Mouse (Mus musculus): ENCODE data around the gene Cfap77. TPM values are rescaled to one million over a fixed set of nuclear protein-coding genes. Genes with fewer than 3 reads are reported as not detected.

Gene Cfap77
- polyA plus RNA-seq, 1 experiment: 0.12 TPM

GRCm38 (mm10) chr2:29076226-29076625, 21.4 kb upstream of the Cfap77 start:
- peaks cover 76% of the 10 kb centered on the region for H3K36me3 ChIP-seq (ENCODE audit: control insufficient read depth, insufficient read depth)
- no peak for TF ChIP-seq MAX (IDR thresholded peaks at IDR 0.05)
- TF ChIP-seq CTCF (IDR thresholded peaks at IDR 0.05; ENCODE audit: control insufficient read depth, insufficient read depth, insufficient read length): no peak
- no peak for TF ChIP-seq MYOD1 (IDR thresholded peaks at IDR 0.05; ENCODE audit: control insufficient read depth, insufficient read length, low read depth)
- TF ChIP-seq MYOG (IDR thresholded peaks at IDR 0.05; ENCODE audit: control insufficient read depth, extremely low read depth, insufficient read length): no peak
- no peak for TF ChIP-seq FOSL1 (IDR thresholded peaks at IDR 0.05; ENCODE audit: insufficient read depth, low read length, poor library complexity, severe bottlenecking)
- no peak for TF ChIP-seq CEBPB (IDR thresholded peaks at IDR 0.05; ENCODE audit: low read depth)
- TF ChIP-seq USF1 (IDR thresholded peaks at IDR 0.05; ENCODE audit: low read depth): no peak

DNA sequence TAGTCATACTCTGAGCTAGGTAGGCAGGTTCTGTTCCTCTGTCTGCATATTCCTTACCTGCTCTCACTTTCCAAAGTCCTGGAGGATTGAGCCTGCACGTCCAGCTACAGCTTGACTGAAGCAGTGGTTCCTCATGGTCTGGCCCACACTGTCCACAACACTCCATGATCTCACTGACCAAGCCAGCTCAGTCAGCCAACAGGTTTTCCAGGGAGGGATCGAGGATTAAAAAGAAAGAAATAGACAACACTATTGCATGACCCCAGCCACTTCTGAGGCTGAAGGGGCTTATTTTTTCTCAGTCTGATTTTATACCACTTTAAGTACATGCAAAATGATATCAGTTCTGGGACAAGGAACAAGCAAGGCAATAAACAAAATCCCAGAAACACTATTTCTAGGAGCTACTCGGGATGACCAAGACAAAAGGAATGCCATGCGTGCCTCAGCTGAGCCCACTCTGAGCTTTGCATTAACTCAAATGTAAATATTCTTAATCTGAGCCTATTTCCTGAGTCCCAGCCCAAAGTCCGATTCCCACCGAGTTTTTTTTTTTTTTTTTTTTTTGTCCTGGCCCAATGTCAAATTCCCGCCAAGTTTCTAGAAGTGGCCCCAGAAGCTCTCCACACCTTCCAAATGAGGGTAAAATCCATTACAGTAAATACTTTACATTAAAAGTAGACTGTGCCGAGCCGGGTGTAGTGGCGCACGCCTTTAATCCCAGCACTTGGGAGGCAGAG, 20.6 kb upstream of the Cfap77 start:
- Histone ChIP-seq H3K27me3 (ENCODE audit: control insufficient read depth, insufficient read depth, insufficient read length) (no peaks in the 10 kb centered on the region), H3K36me3 (ENCODE audit: control insufficient read depth, insufficient read depth) (peaks cover 76% of the 10 kb centered on the region)

More at GRCm38 (mm10) chr2:29076226-29076625, 21.4 kb upstream of the Cfap77 start:
- no peaks in the 10 kb centered on the region for H3K79me3 ChIP-seq (ENCODE audit: low read depth)
- H3ac ChIP-seq (ENCODE audit: control insufficient read depth, insufficient read length, low read depth): no peak overlapping the region
- H3K4me3 ChIP-seq (ENCODE audit: insufficient read depth, poor library complexity, severe bottlenecking): no peak overlapping the region
- H3K79me2 ChIP-seq (ENCODE audit: control insufficient read depth, insufficient read depth): no peaks in the 10 kb centered on the region
- no peaks in the 10 kb centered on the region for H3K27me3 ChIP-seq (ENCODE audit: control insufficient read depth, insufficient read depth, insufficient read length)

DNA sequence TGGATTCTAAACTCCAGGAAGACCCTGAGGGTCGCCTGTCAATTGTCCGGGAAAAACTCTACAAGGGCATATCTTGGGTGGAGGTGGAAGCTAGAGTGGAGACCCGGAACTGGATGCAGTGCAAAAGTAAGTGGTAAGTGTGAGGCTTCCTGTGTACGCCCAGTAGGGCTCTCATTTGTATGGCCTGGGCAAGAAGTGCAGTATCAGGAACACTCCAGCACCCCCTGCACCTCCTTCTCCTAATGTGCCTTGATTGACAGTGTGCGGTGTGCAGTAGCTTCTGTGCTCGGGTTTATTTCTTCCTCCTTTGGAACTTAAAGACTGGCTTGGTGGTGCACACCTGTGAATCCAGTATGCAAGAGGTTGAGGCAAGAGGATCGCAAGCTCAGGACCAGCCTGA, 19.8 kb upstream of the Cfap77 start:
- no peak overlapping the region for H3ac ChIP-seq (ENCODE audit: control insufficient read depth, insufficient read length, low read depth)
- TF ChIP-seq FOSL1 (IDR thresholded peaks at IDR 0.05; ENCODE audit: insufficient read depth, low read length, poor library complexity, severe bottlenecking) (no peak), MYOD1 (IDR thresholded peaks at IDR 0.05; ENCODE audit: control insufficient read depth, insufficient read length, low read depth) (no peak), USF1 (IDR thresholded peaks at IDR 0.05; ENCODE audit: low read depth) (no peak), MAX (IDR thresholded peaks at IDR 0.05) (no peak), MYOG (IDR thresholded peaks at IDR 0.05; ENCODE audit: control insufficient read depth, extremely low read depth, insufficient read length) (no peak), CEBPB (IDR thresholded peaks at IDR 0.05; ENCODE audit: low read depth) (no peak), CTCF (IDR thresholded peaks at IDR 0.05; ENCODE audit: control insufficient read depth, insufficient read depth, insufficient read length) (no peak)
- no peaks in the 10 kb centered on the region for H3K79me2 ChIP-seq (ENCODE audit: control insufficient read depth, insufficient read depth)
- no peaks in the 10 kb centered on the region for H3K79me3 ChIP-seq (ENCODE audit: low read depth)
- peaks cover 75% of the 10 kb centered on the region for H3K36me3 ChIP-seq (ENCODE audit: control insufficient read depth, insufficient read depth)
- H3K4me3 ChIP-seq (ENCODE audit: insufficient read depth, poor library complexity, severe bottlenecking): no peak overlapping the region
- H3K27me3 ChIP-seq (ENCODE audit: control insufficient read depth, insufficient read depth, insufficient read length): no peaks in the 10 kb centered on the region

More for the DNA sequence above, 20.6 kb upstream of the Cfap77 start:
- no peaks in the 10 kb centered on the region for H3K79me3 ChIP-seq (ENCODE audit: low read depth)
- no peak overlapping the region for H3K4me3 ChIP-seq (ENCODE audit: insufficient read depth, poor library complexity, severe bottlenecking)
- no peaks in the 10 kb centered on the region for H3K79me2 ChIP-seq (ENCODE audit: control insufficient read depth, insufficient read depth)
- TF ChIP-seq MAX (IDR thresholded peaks at IDR 0.05) (no peak), CEBPB (IDR thresholded peaks at IDR 0.05; ENCODE audit: low read depth) (no peak), USF1 (IDR thresholded peaks at IDR 0.05; ENCODE audit: low read depth) (no peak), MYOG (IDR thresholded peaks at IDR 0.05; ENCODE audit: control insufficient read depth, extremely low read depth, insufficient read length) (no peak), MYOD1 (IDR thresholded peaks at IDR 0.05; ENCODE audit: control insufficient read depth, insufficient read length, low read depth) (no peak), CTCF (IDR thresholded peaks at IDR 0.05; ENCODE audit: control insufficient read depth, insufficient read depth, insufficient read length) (no peak), FOSL1 (IDR thresholded peaks at IDR 0.05; ENCODE audit: insufficient read depth, low read length, poor library complexity, severe bottlenecking) (no peak)
- no peak overlapping the region for H3ac ChIP-seq (ENCODE audit: control insufficient read depth, insufficient read length, low read depth)

DNA sequence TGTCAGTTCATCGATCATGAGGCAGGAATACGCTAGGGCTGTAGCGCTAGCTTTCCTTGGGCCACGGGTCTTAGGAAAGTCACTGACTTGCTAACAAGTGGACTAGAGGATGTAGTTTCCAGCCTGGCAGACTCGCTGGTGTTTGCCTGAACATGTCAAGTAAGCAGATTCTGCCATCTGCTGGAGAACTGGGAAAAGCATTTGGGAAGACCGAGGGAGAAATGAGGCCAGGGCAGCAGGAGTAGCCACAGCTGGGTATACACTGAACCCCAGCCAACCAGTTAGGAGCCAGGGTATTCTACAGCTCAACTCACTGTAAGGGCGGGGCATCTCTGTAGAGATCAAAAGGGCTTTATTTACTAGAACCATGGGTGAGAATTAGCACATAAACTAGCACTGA, 11.5 kb upstream of the Cfap77 start:
- Histone ChIP-seq H3ac (ENCODE audit: control insufficient read depth, insufficient read length, low read depth) (no peak overlapping the region), H3K79me3 (ENCODE audit: low read depth) (peaks cover 10% of the 10 kb centered on the region), H3K4me3 (ENCODE audit: insufficient read depth, poor library complexity, severe bottlenecking) (no peak overlapping the region), H3K36me3 (ENCODE audit: control insufficient read depth, insufficient read depth) (peaks cover 55% of the 10 kb centered on the region), H3K27me3 (ENCODE audit: control insufficient read depth, insufficient read depth, insufficient read length) (no peaks in the 10 kb centered on the region), H3K79me2 (ENCODE audit: control insufficient read depth, insufficient read depth) (peaks cover 30% of the 10 kb centered on the region)
- no peak for TF ChIP-seq CEBPB (IDR thresholded peaks at IDR 0.05; ENCODE audit: low read depth)
- TF ChIP-seq CTCF (IDR thresholded peaks at IDR 0.05; ENCODE audit: control insufficient read depth, insufficient read depth, insufficient read length): peak; percentile 16
- TF ChIP-seq MAX (IDR thresholded peaks at IDR 0.05): no peak

DNA sequence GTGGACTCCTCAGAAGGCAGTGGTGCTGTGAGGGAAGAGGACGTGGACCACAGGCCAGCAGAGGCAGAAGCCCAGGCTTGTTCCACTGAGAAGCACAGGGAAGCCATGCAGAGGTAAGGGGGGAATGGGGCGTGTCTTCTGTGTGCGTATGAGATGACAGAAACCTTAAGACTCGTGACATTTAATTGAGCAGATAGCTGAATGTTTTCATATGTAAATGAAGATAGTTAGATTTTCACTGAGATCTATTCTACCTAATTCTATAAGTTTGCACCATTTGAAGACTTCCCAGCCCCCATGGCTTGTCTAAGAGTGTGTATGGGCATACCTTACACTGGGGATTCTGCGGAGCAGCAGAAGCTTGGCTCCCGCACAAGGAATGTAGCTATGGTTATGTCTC, 10.9 kb upstream of the Cfap77 start:
- Histone ChIP-seq H3K79me2 (ENCODE audit: control insufficient read depth, insufficient read depth) (peaks cover 36% of the 10 kb centered on the region), H3K4me3 (ENCODE audit: insufficient read depth, poor library complexity, severe bottlenecking) (no peak overlapping the region), H3K27me3 (ENCODE audit: control insufficient read depth, insufficient read depth, insufficient read length) (no peaks in the 10 kb centered on the region), H3K79me3 (ENCODE audit: low read depth) (peaks cover 16% of the 10 kb centered on the region), H3K36me3 (ENCODE audit: control insufficient read depth, insufficient read depth) (peaks cover 49% of the 10 kb centered on the region), H3ac (ENCODE audit: control insufficient read depth, insufficient read length, low read depth) (no peak overlapping the region)
- TF ChIP-seq FOSL1 (IDR thresholded peaks at IDR 0.05; ENCODE audit: insufficient read depth, low read length, poor library complexity, severe bottlenecking) (no peak), MYOD1 (IDR thresholded peaks at IDR 0.05; ENCODE audit: control insufficient read depth, insufficient read length, low read depth) (no peak), MYOG (IDR thresholded peaks at IDR 0.05; ENCODE audit: control insufficient read depth, extremely low read depth, insufficient read length) (no peak), CEBPB (IDR thresholded peaks at IDR 0.05; ENCODE audit: low read depth) (no peak), CTCF (IDR thresholded peaks at IDR 0.05; ENCODE audit: control insufficient read depth, insufficient read depth, insufficient read length) (no peak), MAX (IDR thresholded peaks at IDR 0.05) (no peak), USF1 (IDR thresholded peaks at IDR 0.05; ENCODE audit: low read depth) (no peak)
